Mouse (Mus musculus) lung, adult 2 months (tissue): ENCODE results near the gene Rnf169.

Experiments
- CTCF ChIP-seq: fragments of 200-500 bp; IDR thresholded peaks from 2 replicates; pipeline ENCODE4 v1.5.1; 2011; ENCODE audit warnings: mild to moderate bottlenecking, low read length, control low read depth; ENCODE audit not compliant: insufficient read depth
- POLR2A ChIP-seq: fragments of 200-500 bp; IDR thresholded peaks from 2 replicates; pipeline ENCODE4 v1.6.1; 2011; ENCODE audit warnings: low read depth, mild to moderate bottlenecking, control low read depth, low read length, borderline replicate concordance; ENCODE audit errors: extremely low read depth

DNA sequence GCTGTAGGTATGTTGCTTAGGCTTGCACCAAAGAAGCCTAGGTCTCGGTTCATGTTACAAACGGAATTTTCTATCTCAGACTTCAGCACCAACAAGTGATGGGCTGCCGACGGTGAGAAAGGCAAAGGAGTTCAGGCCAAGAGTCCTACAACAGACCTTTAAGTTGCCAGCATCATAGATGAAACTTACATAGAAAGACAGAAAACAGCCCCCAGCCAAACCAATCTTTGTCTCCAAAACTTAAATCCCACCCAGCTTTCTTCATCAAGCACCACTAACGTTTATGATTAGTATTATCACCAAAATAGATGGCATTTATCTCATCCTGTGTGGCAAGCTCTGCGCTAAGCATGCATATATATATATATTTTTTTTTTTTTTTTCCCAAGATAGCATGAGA, 1.2 kb downstream of the Rnf169 start:
- TF ChIP-seq CTCF = no peak
- no peak for TF ChIP-seq POLR2A
